Mouse (Mus musculus): ENCODE data around the gene Fgd3.

GRCm38 (mm10) chr13:49215128-49215503 is 105.0 kb downstream of the Fgd3 start:
- no peak for TF ChIP-seq POLR2A (IDR thresholded peaks at IDR 0.05; ENCODE audit: low read depth, low read length)
- no peak for TF ChIP-seq CTCF (conservative IDR thresholded peaks at IDR 0.05; ENCODE audit: insufficient read depth, insufficient read length, low read depth, low read length)
